Mouse (Mus musculus) limb, embryonic 11.5 days (tissue): Measurements from ENCODE around the gene Serpina1b. TPM values are rescaled to one million over a fixed set of nuclear protein-coding genes. Genes with fewer than 3 reads are reported as not detected.
"Not testable (repeated sequence)": the region's sequence is repeated elsewhere in the genome, so short reads cannot be mapped to it uniquely, and the experiment has no call there.

Experiments used
- ATAC-seq: fragments of 200-750 bp; cut with Nextera tagmentation; 2 replicates; pipeline ENCODE4 v1.8.0; 2017; ENCODE audit warnings: low read depth; ENCODE audit not compliant: insufficient number of reproducible peaks, low FRiP score, low TSS enrichment
- DNase-seq: peaks from one replicate; pipeline ENCODE4 v3.0.0-alpha.2; 2015; ENCODE audit warnings: low spot score
- H3K27ac ChIP-seq: fragments of 300-500 bp; sonication (generic); replicated peaks from 2 replicates; pipeline ENCODE4 v1.5.1; 2014; ENCODE audit warnings: low read depth, mild to moderate bottlenecking, low read length
- H3K27me3 ChIP-seq: fragments of 300-500 bp; sonication (generic); 2 replicates; pipeline ENCODE4 v1.6.1; 2014; ENCODE audit warnings: mild to moderate bottlenecking, low read length, mixed read lengths; ENCODE audit not compliant: control insufficient read depth, insufficient read depth
- H3K36me3 ChIP-seq: fragments of 300-500 bp; sonication (generic); 2 replicates; pipeline ENCODE4 v1.6.1; 2014; ENCODE audit warnings: mild to moderate bottlenecking, low read length, moderate library complexity, mixed read lengths; ENCODE audit not compliant: control insufficient read depth, insufficient read depth
- H3K4me1 ChIP-seq: fragments of 300-500 bp; sonication (generic); 2 replicates; pipeline ENCODE4 v1.6.1; 2014; ENCODE audit warnings: low read length, mixed read lengths; ENCODE audit not compliant: control insufficient read depth, insufficient read depth
- H3K4me2 ChIP-seq: fragments of 300-500 bp; sonication (generic); 2 replicates; pipeline ENCODE4 v1.6.1; 2014; ENCODE audit warnings: low read depth, mild to moderate bottlenecking, moderate library complexity; ENCODE audit not compliant: severe bottlenecking
- H3K4me3 ChIP-seq: fragments of 300-500 bp; sonication (generic); 2 replicates; pipeline ENCODE4 v1.5.1; 2014; ENCODE audit warnings: low read depth, low read length
- H3K9ac ChIP-seq: fragments of 300-500 bp; sonication (generic); 2 replicates; pipeline ENCODE4 v1.6.1; 2014; ENCODE audit warnings: mild to moderate bottlenecking, low read length
- H3K9me3 ChIP-seq: fragments of 300-500 bp; sonication (generic); 2 replicates; pipeline ENCODE4 v1.6.1; 2016; ENCODE audit warnings: low read length; ENCODE audit not compliant: control insufficient read depth
- WGBS: fragments of 180-500 bp; shearing (Covaris S2); extraction: QIAGEN DNeasy Blood & Tissue Kit; methylation state at CpG from one replicate; pipeline ENCODE4 v1.1.7; 2014; 5-methylcytosine and 5-hydroxymethylcytosine counted together
- polyA plus RNA-seq: library from polyadenylated mRNA; unstranded; fragments of >200 nt; fragmentation: Nextera tagmentation; extraction: Ambion mirVana; gene quantifications from 2 replicates; pipeline ENCODE4 v1.2.1, GENCODE M21; 2014

Serpina1b gene
- 0.25 TPM in 1 of 2 replicates, not detected in the other for polyA plus RNA-seq

DNA sequence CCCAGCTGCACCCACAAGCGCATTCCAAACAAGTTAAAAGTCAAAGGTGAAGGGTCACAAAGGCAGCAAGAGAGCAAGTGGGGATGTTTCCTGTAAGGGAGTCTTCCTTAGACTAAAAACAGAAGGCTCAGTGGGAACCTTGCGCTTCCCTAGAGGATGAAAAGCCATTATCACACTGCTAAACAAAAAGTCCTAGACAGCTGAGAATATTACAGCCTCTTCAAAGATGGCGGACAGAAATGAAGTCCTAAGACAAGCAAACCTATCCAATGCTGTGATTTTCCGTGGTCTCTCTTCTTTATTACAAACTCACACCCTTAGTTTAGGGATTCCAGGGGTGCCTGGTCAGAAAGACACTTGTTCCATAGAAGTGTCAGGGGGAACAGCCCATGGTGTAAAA lies at the start of gene Serpina1b:
TSS of gene Serpina1b (minus strand) at position 101 of the 400 bp plus-strand sequence.
- H3K27me3 ChIP-seq = not testable (repeated sequence)
- 81% methylated on average over 4 of the region's 4 CpGs for WGBS

DNA sequence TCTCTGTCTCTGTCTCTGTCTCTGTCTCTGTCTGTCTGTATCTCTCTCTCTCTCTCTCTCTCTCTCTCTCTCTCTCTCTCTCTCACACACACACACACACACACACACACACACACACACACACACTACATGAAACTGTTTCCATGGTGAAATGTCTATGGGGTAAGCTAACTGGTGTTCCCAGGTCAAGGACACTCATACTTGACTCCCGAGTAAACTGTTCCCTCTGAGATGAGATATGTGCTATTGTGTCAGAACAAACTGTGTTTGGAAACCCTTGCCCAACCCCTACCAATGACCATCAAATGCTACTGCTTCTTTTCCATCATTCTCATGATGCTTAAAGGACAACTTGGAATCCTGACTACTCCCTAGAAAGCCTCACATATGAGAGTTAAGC lies 36.7 kb upstream of the Serpina1b start:
- not testable (repeated sequence) for H3K4me2 ChIP-seq, H3K4me1 ChIP-seq, H3K27me3 ChIP-seq, H3K9ac ChIP-seq, H3K9me3 ChIP-seq, ATAC-seq, DNase-seq, H3K4me3 ChIP-seq, H3K27ac ChIP-seq, H3K36me3 ChIP-seq
- 85% methylated on average over 1 of the region's 1 CpGs for WGBS

More for the DNA sequence above, at the start of gene Serpina1b:
- not testable (repeated sequence) for H3K4me3 ChIP-seq, H3K27ac ChIP-seq, DNase-seq, H3K9ac ChIP-seq, H3K4me1 ChIP-seq, H3K36me3 ChIP-seq, H3K9me3 ChIP-seq, ATAC-seq, H3K4me2 ChIP-seq

DNA sequence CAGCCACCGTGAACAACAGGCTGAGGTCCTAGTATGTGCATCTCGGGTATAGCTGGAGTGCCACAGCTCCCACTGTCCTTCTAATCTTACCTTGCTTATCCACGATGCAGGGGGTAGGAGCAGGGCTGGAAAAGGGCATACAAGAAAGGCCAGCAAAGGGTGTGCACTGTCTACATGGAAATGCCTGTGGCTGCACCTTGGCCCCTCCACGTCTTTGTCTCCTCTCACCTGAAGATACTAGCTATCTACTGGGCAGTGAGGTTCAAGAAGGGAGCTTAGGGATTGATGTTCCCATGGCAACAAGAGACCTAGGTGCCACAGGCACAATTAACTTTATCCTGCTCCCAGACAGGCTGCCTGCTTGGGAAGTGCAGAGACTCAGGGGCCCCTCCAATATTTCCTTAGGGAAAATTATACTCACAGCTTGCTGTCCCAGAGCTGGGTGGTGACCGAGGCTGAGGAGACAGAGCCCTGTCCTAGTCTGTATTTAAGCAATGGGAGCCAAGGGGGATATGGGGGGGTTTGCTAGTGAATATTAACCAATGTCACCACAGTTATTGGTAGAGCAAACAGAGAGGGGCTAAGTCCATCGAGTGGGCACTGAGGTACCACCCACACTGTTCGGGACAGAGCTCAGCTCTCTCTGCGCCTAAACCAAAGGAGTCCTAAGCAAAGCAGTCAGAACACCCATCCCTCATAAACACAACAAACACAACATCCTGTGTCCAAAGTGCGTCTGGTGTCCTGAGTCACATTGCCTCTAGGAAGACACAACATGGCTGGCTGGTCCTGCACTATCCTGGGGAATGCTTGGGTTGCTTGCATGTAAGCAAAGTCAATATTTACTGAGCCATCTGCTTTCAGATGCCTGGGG lies 33.2 kb upstream of the Serpina1b start, which contains the start of gene Serpina1a:
TSS of gene Serpina1a (minus strand) at position 462 of the 874 bp plus-strand sequence.
- not testable (repeated sequence) for DNase-seq, ATAC-seq, H3K9me3 ChIP-seq, H3K4me1 ChIP-seq, H3K27ac ChIP-seq, H3K9ac ChIP-seq, H3K36me3 ChIP-seq, H3K27me3 ChIP-seq, H3K4me2 ChIP-seq, H3K4me3 ChIP-seq
- WGBS = 84% methylated on average over 9 of the region's 9 CpGs

DNA sequence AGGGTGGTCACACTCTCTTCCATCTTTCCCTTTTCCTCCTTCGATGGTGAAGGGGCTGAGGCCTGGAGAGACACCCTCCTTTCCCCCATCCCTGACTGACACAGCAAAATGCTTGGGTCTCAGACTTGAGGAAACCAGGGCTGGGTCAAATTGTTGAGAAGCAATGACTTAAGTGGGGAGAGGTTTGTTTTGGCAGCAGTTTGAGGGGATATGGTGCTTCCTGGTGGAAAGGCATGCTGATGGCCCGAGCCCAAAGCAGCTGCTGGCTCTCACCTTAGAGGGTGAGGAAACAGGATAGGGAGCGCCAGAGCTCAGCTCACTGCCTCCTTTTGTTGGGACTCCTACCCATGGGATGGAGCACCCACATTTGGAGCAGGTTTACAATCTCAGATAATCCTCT lies 30.8 kb upstream of the Serpina1b start:
- H3K27ac ChIP-seq = no peak overlapping the region
- H3K36me3 ChIP-seq = no peaks in the 10 kb centered on the region
- H3K27me3 ChIP-seq = no peaks in the 10 kb centered on the region
- no peak for DNase-seq
- ATAC-seq = no peak
- H3K9me3 ChIP-seq = no peaks in the 10 kb centered on the region
- no peak overlapping the region for H3K4me2 ChIP-seq
- H3K9ac ChIP-seq = no peak overlapping the region
- 77% methylated on average over 3 of the region's 3 CpGs for WGBS
- no peaks in the 10 kb centered on the region for H3K4me1 ChIP-seq
- no peak overlapping the region for H3K4me3 ChIP-seq

DNA sequence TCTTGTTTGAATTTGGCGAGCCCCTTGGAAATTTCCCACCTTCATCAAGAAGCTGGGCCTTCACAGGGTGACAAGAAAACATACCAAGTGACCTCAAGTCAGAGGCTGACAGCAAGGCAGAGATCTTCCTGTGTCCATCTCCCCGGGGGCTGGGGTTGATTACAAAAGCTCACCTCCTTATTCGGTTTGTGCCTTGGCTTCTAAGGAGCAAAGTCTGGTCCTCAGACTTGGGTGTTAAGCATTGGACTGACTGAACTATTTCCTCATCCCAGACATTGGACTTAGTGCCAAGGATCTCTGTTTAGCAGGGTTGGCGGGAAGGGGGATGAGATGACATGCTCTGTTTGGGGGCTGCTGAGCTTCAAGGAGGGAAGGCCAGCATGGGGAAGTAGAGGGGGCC lies 30.4 kb upstream of the Serpina1b start:
- 95% methylated on average over 3 of the region's 4 CpGs for WGBS
- not testable (repeated sequence) for H3K4me2 ChIP-seq, ATAC-seq, H3K27ac ChIP-seq, H3K4me1 ChIP-seq, H3K4me3 ChIP-seq, H3K9ac ChIP-seq, H3K36me3 ChIP-seq, H3K27me3 ChIP-seq, H3K9me3 ChIP-seq, DNase-seq

DNA sequence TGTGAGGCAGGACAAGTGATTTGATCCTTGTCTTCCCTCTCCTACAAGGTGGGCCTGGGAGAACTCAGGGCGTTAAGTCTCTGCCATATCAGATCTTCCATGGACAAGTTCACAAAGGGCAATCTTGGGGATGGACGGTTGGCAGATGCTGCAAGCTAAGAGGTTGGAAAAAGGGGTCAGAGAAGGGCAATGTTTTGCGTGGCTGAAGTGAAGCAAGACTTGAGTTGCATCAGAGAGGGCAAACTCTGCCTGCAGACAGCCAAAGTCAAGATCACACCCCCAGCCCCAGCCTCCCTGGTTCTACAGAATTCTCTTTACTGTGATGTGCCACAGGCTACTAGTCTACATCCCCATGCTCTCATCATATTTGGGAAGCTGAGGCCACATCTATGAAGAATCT lies 29.4 kb upstream of the Serpina1b start:
- H3K9ac ChIP-seq, H3K27me3 ChIP-seq, H3K27ac ChIP-seq, H3K4me1 ChIP-seq, H3K4me2 ChIP-seq, H3K36me3 ChIP-seq, ATAC-seq, DNase-seq, H3K9me3 ChIP-seq, H3K4me3 ChIP-seq: not testable (repeated sequence)
- WGBS = 83% methylated on average over 3 of the region's 3 CpGs

DNA sequence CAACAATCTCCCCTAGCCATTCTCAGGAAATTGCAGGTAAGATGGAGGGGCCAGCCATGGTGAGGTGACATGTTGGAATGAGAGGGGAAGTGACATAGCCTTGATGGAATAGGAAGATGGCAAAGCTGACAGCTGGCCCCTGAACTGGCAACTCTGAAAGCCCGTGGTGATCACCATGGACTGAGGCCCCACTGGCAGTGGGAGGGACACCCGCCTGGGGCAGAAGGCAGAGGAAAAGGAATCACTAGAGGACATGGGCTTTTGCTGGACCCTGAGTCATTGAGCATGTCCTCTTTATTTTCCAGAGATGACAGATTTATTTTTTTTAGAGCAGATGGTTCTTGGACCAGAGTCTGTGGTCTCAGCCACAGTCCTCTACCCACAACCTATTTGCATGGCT lies 22.9 kb upstream of the Serpina1b start:
- WGBS = 83% methylated on average over 2 of the region's 2 CpGs
- not testable (repeated sequence) for H3K9me3 ChIP-seq, ATAC-seq, DNase-seq, H3K36me3 ChIP-seq, H3K4me1 ChIP-seq, H3K4me2 ChIP-seq, H3K4me3 ChIP-seq, H3K27me3 ChIP-seq, H3K9ac ChIP-seq, H3K27ac ChIP-seq

DNA sequence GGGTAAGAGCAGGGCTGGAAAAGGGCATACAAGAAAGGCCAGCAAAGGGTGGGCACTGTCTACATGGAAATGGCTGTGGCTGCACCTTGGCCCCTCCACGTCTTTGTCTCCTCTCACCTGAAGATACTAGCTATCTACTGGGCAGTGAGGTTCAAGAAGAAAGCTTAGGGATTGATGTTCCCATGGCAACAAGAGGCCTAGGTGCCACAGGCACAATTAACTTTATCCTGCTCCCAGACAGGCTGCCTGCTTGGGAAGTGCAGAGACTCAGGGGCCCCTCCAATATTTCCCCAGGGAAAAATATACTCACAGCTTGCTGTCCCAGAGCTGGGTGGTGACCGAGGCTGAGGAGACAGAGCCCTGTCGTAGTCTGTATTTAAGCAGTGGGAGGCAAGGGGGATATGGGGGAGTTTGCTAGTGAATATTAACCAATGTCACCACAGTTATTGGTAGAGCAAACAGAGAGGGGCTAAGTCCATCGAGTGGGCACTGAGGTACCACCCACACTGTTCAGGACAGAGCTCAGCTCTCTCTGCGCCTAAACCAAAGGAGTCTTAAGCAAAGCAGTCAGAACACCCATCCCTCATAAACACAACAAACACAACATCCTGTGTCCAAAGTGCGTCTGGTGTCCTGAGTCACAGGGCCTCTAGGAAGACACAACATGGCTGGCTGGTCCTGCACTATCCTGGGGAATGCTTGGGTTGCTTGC lies 2.4 kb downstream of the Serpina1b start:
- H3K4me2 ChIP-seq, H3K9me3 ChIP-seq, H3K4me1 ChIP-seq, H3K36me3 ChIP-seq, H3K27me3 ChIP-seq, H3K27ac ChIP-seq, H3K9ac ChIP-seq, H3K4me3 ChIP-seq, ATAC-seq, DNase-seq: not testable (repeated sequence)
- 88% methylated on average over 6 of the region's 6 CpGs for WGBS
